Mouse (Mus musculus): ENCODE results near the gene Sbp.
A peak's percentile ranks its signal among the peaks of the same experiment; 100 is the strongest.

DNA sequence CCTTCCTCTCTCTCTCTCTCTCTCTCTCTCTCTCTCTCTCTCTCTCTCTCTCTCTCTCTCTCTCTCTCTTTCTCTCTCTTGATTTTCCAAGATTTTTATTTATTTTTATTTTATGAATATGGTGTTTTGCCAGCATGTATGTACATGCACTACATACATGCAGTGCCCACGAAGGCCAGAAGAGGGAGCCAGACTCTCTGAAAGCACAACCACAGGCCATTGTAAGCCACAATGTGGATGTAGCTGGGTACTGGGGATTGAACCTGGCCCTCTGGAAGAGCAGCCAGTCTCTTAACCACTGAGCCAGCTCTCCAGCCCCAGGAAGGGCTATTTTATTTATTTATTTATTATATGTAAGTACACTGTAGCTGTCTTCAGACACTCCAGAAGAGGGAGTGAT is 27.8 kb downstream of the Sbp start:
- TF ChIP-seq CTCF (IDR thresholded peaks at IDR 0.05; ENCODE audit: control insufficient read depth, insufficient read depth, insufficient read length) (peak; percentile 59), MAX (IDR thresholded peaks at IDR 0.05) (no peak), MYOD1 (IDR thresholded peaks at IDR 0.05; ENCODE audit: control insufficient read depth, insufficient read length, low read depth) (no peak), USF1 (IDR thresholded peaks at IDR 0.05; ENCODE audit: low read depth) (no peak), MYOG (IDR thresholded peaks at IDR 0.05; ENCODE audit: control insufficient read depth, extremely low read depth, insufficient read length) (no peak), FOSL1 (IDR thresholded peaks at IDR 0.05; ENCODE audit: insufficient read depth, low read length, poor library complexity, severe bottlenecking) (no peak), CEBPB (IDR thresholded peaks at IDR 0.05; ENCODE audit: low read depth) (no peak)

All from C2C12 (cell line).